Mouse (Mus musculus): ENCODE measurements around the gene Ccl8. TPM values are rescaled to one million over a fixed set of nuclear protein-coding genes. Genes with fewer than 3 reads are reported as not detected.

Ccl8 gene
- polyA plus RNA-seq, 1 experiment: not detected

- H3K4me1 ChIP-seq (ENCODE audit: control insufficient read depth, insufficient read depth, low read length): no peaks in the 10 kb centered on the region
- TF ChIP-seq CTCF (IDR thresholded peaks at IDR 0.05; ENCODE audit: control insufficient read depth, insufficient read depth, low read length): no peak
- TF ChIP-seq POLR2A (IDR thresholded peaks at IDR 0.05; ENCODE audit: borderline replicate concordance, control insufficient read depth, low read depth, low read length): no peak
- H3K27ac ChIP-seq (ENCODE audit: control insufficient read depth, insufficient read depth, low read depth, low read length, poor library complexity): no peak overlapping the region
- H3K4me3 ChIP-seq (replicated peaks; ENCODE audit: control insufficient read depth, low read depth, low read length): no peak overlapping the region
- 40% methylated on average over 1 of the region's 1 CpGs for WGBS
These were observed 18.0 kb downstream of the Ccl8 start for GRCm38 (mm10) chr11:82132977-82133376.

GRCm38 (mm10) chr11:82136196-82136595, 21.2 kb downstream of the Ccl8 start:
- Histone ChIP-seq H3K4me3 (replicated peaks; ENCODE audit: control insufficient read depth, low read depth, low read length) (no peak overlapping the region), H3K27ac (ENCODE audit: control insufficient read depth, insufficient read depth, low read depth, low read length, poor library complexity) (no peak overlapping the region), H3K4me1 (ENCODE audit: control insufficient read depth, insufficient read depth, low read length) (no peaks in the 10 kb centered on the region)
- WGBS: 83% methylated on average over 2 of the region's 2 CpGs
- no peak for TF ChIP-seq POLR2A (IDR thresholded peaks at IDR 0.05; ENCODE audit: borderline replicate concordance, control insufficient read depth, low read depth, low read length)
- TF ChIP-seq CTCF (IDR thresholded peaks at IDR 0.05; ENCODE audit: control insufficient read depth, insufficient read depth, low read length): no peak

GRCm38 (mm10) chr11:82139492-82140094, 24.6 kb downstream of the Ccl8 start:
- no peak overlapping the region for H3K27ac ChIP-seq (ENCODE audit: control insufficient read depth, insufficient read depth, low read depth, low read length, poor library complexity)
- H3K4me3 ChIP-seq (replicated peaks; ENCODE audit: control insufficient read depth, low read depth, low read length): no peak overlapping the region
- 46% methylated on average over 7 of the region's 7 CpGs for WGBS
- TF ChIP-seq CTCF (IDR thresholded peaks at IDR 0.05; ENCODE audit: control insufficient read depth, insufficient read depth, low read length) (no peak), POLR2A (IDR thresholded peaks at IDR 0.05; ENCODE audit: borderline replicate concordance, control insufficient read depth, low read depth, low read length) (no peak)
- H3K4me1 ChIP-seq (ENCODE audit: control insufficient read depth, insufficient read depth, low read length): no peaks in the 10 kb centered on the region

- TF ChIP-seq POLR2A (IDR thresholded peaks at IDR 0.05; ENCODE audit: borderline replicate concordance, control insufficient read depth, low read depth, low read length): no peak
- no peak for TF ChIP-seq CTCF (IDR thresholded peaks at IDR 0.05; ENCODE audit: control insufficient read depth, insufficient read depth, low read length)
- WGBS: 83% methylated on average over 2 of the region's 2 CpGs
- no peak overlapping the region for H3K27ac ChIP-seq (ENCODE audit: control insufficient read depth, insufficient read depth, low read depth, low read length, poor library complexity)
- H3K4me1 ChIP-seq (ENCODE audit: control insufficient read depth, insufficient read depth, low read length): no peaks in the 10 kb centered on the region
- H3K4me3 ChIP-seq (replicated peaks; ENCODE audit: control insufficient read depth, low read depth, low read length): no peak overlapping the region
These were observed 44.1 kb downstream of the Ccl8 start for GRCm38 (mm10) chr11:82159126-82159525.

GRCm38 (mm10) chr11:82163285-82163684, 48.3 kb downstream of the Ccl8 start:
- TF ChIP-seq CTCF (IDR thresholded peaks at IDR 0.05; ENCODE audit: control insufficient read depth, insufficient read depth, low read length) (no peak), POLR2A (IDR thresholded peaks at IDR 0.05; ENCODE audit: borderline replicate concordance, control insufficient read depth, low read depth, low read length) (no peak)
- no peak overlapping the region for H3K4me3 ChIP-seq (replicated peaks; ENCODE audit: control insufficient read depth, low read depth, low read length)
- 55% methylated on average over 8 of the region's 8 CpGs for WGBS

More at GRCm38 (mm10) chr11:82163285-82163684, 48.3 kb downstream of the Ccl8 start:
- no peak overlapping the region for H3K27ac ChIP-seq (ENCODE audit: control insufficient read depth, insufficient read depth, low read depth, low read length, poor library complexity)
- no peaks in the 10 kb centered on the region for H3K4me1 ChIP-seq (ENCODE audit: control insufficient read depth, insufficient read depth, low read length)

Other genes starting within 250 kb of the Ccl8 start
- not detected in 2 replicates for gene Asic2, start 146.7 kb upstream of the Ccl8 start, polyA plus RNA-seq (2011; ENCODE audit: insufficient read depth, insufficient read length, low replicate concordance, missing spikeins)
- 14.5 TPM in 1 of 2 replicates, not detected in the other for gene Ccl2, start 79.6 kb upstream of the Ccl8 start, polyA plus RNA-seq (2011; ENCODE audit: insufficient read depth, insufficient read length, low replicate concordance, missing spikeins)
- not detected in 2 replicates for gene Gm17268, start 76.6 kb upstream of the Ccl8 start, polyA plus RNA-seq (2011; ENCODE audit: insufficient read depth, insufficient read length, low replicate concordance, missing spikeins)
- gene Ccl7, start 69.5 kb upstream of the Ccl8 start, polyA plus RNA-seq (2011; ENCODE audit: insufficient read depth, insufficient read length, low replicate concordance, missing spikeins): 6.4 TPM in 1 of 2 replicates, not detected in the other
- gene Ccl11, start 57.4 kb upstream of the Ccl8 start, polyA plus RNA-seq (2011; ENCODE audit: insufficient read depth, insufficient read length, low replicate concordance, missing spikeins): not detected in 2 replicates
- not detected in 2 replicates for gene Ccl12, start 13.3 kb upstream of the Ccl8 start, polyA plus RNA-seq (2011; ENCODE audit: insufficient read depth, insufficient read length, low replicate concordance, missing spikeins)
- not detected in 2 replicates for gene Ccl1, start 190.5 kb downstream of the Ccl8 start, polyA plus RNA-seq (2011; ENCODE audit: insufficient read depth, insufficient read length, low replicate concordance, missing spikeins)